Mouse (Mus musculus) 3T3-L1 (cell line): ENCODE measurements around the gene Rere.

ENCODE experiments used
- DNase-seq: peaks from one replicate; pipeline ENCODE4 v3.0.0-alpha.2; 2015; ENCODE audit warnings: low read depth, low spot score

Rere gene

GRCm38 (mm10) chr4:150281018-150281761 lies at the start of gene Rere:
Gene Rere (plus strand): TSS chr4:150281646.
- peak; percentile 95 for DNase-seq

- DNase-seq, result no peak
Observed at GRCm38 (mm10) chr4:150231871-150232270, 49.6 kb upstream of the Rere start.

- DNase-seq, result no peak
Observed at GRCm38 (mm10) chr4:150234599-150235327, 46.7 kb upstream of the Rere start.

GRCm38 (mm10) chr4:150235585-150235984 lies 45.9 kb upstream of the Rere start:
- no peak for DNase-seq

GRCm38 (mm10) chr4:150236031-150236430 lies 45.4 kb upstream of the Rere start:
- DNase-seq, result no peak

GRCm38 (mm10) chr4:150236521-150237481 lies 44.6 kb upstream of the Rere start, which contains the start of gene Eno1:
Gene Eno1 (plus strand): TSS chr4:150236721.
- DNase-seq, result peak; percentile 97

- no peak for DNase-seq
Observed at GRCm38 (mm10) chr4:150237636-150238361, 43.6 kb upstream of the Rere start.

GRCm38 (mm10) chr4:150238433-150239086 lies 42.9 kb upstream of the Rere start:
- DNase-seq, result peak; percentile 64

- peak; percentile 51 for DNase-seq
Observed at GRCm38 (mm10) chr4:150239087-150239480, 42.4 kb upstream of the Rere start.

- peak; percentile 69 for DNase-seq
Observed at GRCm38 (mm10) chr4:150239503-150239902, 41.9 kb upstream of the Rere start.

- DNase-seq, result peak; percentile 97
Observed at GRCm38 (mm10) chr4:150239951-150240368, 41.5 kb upstream of the Rere start.

GRCm38 (mm10) chr4:150240381-150240886 lies 41.0 kb upstream of the Rere start:
- peak; percentile 49 for DNase-seq

GRCm38 (mm10) chr4:150241708-150242107 lies 39.7 kb upstream of the Rere start:
- DNase-seq, result no peak

- DNase-seq, result no peak
Observed at GRCm38 (mm10) chr4:150242745-150243144, 38.7 kb upstream of the Rere start.

- DNase-seq, result no peak
Observed at GRCm38 (mm10) chr4:150245876-150246275, 35.6 kb upstream of the Rere start.

- DNase-seq, result peak; percentile 84
Observed at GRCm38 (mm10) chr4:150248009-150248408, 33.4 kb upstream of the Rere start.

- no peak for DNase-seq
Observed at GRCm38 (mm10) chr4:150248917-150249316, 32.5 kb upstream of the Rere start.

GRCm38 (mm10) chr4:150249731-150250270 lies 31.6 kb upstream of the Rere start:
- DNase-seq, result no peak

GRCm38 (mm10) chr4:150250549-150251422 lies 30.7 kb upstream of the Rere start:
- peak; percentile 46 for DNase-seq
